Mouse (Mus musculus): ENCODE measurements at regions not wholly inside any gene's neighbourhood (a gene's known extent, or its start where the extent isn't known, plus 50 kb on each side); places are given as distances from the start of the nearest gene placed in this dataset.
A peak's percentile ranks its signal among the peaks of the same experiment; 100 is the strongest.

DNA sequence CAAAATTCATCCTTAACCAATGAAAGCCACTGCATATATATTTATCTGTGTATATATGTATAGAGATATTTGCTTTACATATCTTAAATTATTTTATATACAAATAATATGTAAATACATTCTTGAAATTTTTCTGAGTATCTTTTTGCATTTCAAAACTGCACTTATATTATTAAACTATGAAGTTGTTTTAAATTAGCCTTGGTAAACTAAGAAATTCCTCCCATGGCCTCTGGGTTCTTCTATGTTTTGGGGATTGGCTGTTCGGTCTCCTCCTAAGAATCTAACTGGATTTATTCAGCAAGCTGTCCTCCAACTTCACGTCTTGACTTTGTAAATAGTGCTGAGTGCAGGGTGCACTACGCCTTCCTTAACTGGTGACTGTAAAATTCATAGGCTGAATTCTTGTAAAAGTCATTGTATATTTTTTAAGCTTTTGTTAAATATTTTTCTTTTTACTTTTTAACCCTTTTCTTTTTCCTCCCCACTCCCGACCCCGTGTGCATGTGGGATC lies 249.6 kb upstream of the Nfe2l3 start:
- no peak for DNase-seq

DNA sequence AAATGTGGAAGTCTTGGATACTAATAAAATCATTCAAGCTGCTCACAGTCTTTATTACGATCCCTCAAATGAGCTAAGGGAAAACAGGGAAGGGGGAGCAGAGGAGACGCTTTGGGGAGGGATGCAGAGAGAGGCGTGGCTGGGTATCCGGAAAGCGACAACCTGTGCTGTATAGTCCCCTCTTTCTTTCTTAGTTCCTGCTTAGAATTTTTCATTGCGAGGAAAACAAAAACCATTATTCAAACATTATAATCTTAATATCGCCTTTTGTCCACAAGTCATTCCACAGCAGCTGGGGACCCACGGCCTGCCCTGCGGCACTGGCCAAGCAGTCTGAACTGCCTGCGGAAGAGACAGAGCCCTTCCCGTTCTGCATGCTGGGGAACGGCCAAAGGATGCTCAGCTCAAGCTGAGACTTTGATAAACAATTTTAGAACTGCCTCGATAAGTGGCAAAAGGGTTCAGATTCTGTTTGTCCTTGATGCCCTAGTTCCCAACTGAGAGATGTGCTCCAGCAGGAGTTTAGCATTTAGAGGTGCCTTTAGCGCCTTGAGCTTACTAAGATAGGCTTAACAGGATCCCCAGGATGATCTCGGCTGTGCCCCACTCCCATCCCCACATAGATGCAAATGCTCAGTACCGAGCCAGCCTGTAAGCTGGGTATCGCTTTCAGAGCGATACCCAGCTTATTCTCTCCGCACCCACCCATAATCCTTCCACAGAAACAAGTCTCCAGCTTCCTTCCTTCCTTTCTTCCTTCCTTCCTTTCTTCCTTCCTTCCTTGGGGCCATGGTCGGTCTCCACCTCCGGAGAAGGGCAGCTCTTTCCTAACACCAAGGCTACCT lies 248.7 kb upstream of the Nfe2l3 start:
- DNase-seq, result no peak

DNA sequence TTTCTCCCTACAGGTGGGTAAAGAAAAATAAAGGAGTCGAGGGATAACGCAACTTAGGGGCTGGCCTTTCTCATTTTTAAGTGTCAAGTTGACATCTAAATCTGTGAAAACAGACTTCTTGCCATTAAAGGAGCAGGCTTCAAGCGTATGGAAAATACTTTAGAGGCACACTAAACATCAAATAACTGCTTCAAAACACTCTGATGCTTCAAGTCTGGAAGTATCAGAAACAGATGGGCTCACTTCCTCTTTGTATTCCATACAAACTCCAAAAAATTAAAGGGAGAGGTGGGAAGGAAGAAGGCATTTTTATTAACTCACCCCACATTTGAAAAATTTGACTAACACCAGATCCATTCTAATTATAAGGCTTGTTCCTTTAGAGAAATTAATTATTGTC lies 248.0 kb upstream of the Nfe2l3 start:
- DNase-seq, result no peak

DNA sequence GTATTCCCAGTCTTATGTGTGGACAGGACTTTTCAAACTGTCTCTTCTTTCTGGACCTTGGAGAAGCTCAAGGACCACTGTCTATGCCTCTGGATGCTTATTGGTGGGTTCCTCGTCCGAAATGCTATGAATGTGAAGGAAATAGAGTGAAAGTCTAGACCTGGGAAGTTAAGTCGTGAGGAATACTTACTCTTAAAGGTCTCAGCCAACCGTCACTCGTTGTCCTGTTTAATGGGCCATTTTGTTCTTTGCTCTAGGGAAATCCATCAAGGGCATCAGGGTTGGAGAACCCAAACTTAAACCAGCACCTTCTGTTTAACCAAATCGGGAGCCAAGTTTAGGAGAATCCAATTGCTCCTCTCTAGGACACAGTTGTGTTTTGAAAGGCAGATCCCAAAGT lies 247.3 kb upstream of the Nfe2l3 start:
- no peak for DNase-seq

DNA sequence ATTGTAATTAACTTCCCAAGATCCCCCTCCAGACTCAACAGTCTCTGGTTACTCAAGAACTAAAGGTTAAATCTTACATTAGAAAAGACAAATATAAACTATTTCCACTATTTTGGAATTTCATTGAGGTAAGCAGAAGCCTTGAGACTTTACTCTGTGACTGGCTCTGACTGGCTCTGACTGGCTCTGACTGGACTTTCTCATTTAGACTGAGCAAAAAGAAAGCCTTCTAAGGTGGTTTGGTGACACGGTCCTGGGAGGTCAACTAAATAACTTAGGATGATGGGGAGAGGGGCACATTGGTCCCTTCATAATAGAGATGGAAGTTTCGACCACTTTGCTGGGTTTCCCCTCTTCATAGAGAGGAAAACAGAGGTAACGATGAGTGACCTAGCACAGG lies 243.3 kb upstream of the Nfe2l3 start:
- DNase-seq, result no peak

DNA sequence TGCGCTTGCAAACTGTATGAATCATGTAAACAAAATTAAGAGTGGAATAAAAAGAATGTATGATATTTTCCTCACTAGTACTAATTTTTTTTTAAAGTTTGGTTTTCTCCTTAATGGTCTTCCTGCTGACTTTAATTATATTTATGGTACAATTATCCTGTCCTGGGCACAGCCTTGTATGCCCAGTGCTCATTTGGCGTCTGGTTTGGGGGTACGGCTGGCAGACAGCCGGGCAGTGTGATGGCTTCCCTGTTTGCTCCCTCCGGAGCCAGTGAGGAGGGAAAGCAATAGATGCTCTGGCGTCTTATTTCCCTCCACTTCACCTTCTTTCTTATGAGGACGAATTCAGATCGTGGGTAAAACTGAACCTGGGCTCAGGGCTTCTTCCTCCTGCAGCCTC lies 239.6 kb upstream of the Nfe2l3 start:
- DNase-seq, result no peak

DNA sequence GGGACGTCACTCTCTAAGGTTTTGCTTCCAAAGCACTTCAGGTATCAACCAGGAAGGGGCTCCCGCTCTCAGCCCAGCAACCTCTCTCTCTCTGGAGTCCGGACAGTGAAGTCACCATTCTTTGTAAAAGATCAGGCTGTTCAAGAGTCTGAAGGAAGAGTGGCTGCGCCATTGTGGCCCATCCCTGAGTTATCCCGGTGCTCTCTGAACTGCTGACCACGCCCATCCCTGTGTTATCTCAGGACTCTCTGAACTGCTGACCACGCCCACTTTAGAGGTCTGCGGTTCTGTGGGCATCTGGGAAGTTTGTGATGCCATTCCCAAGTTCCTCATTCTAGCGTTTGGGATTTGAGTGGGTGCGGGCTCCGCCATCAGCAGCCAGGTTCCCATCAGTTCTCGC lies 239.1 kb upstream of the Nfe2l3 start:
- no peak for DNase-seq

DNA sequence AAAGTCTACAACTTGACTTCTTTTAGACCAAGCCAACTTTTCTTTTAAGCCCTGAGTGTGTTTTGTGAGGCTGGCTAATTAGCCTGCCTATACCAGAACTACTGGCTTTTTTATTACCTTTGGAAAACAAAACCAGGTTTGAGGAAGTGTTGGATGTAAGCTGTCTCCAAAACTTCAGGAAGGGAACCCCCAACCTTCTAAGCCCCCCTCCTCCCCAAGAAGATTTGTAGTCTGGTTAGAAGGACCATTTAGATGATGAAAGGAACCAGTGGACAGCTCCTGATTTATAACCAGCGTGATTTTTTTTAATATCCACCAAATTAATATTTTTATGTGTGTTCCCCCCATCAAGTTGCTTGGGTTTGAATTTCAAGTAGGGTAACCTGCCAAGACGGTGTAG lies 236.1 kb upstream of the Nfe2l3 start:
- no peak for DNase-seq

DNA sequence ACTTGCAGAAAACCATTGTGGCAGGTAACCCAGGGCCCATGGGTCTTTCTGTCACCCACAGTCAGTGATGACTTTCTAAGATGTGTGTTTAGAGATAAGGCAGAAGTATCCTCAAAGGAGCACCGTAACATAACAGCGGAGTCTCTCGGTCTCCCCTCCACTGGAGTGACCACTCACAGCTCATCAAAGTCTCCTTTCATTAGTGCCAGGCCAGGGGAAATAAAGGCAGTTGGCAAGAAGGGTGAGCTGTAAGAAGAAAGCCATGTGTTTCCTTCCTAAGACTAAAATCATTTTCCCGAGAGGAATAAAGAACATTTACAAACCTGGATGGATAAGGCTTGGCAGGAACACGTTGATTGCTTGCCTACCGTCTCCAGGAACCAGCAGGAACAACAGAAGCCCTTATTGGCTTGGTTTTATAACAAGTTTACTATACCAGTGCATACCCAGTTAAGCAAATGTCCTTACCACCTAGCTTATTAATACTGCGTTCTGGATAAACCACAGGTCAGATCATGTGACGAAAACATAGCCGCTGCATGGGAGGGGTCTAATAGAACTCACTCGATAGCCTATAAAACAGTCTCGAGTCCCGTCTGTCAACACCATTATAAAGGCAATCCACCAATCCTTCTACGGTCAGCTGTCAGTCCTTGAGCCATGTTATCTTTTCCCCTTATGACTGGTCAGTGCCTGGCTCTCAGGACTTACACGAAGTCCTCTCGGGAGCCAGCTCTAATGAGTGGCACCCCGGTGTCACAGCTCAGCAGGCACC lies 235.3 kb upstream of the Nfe2l3 start:
- DNase-seq, result no peak

DNA sequence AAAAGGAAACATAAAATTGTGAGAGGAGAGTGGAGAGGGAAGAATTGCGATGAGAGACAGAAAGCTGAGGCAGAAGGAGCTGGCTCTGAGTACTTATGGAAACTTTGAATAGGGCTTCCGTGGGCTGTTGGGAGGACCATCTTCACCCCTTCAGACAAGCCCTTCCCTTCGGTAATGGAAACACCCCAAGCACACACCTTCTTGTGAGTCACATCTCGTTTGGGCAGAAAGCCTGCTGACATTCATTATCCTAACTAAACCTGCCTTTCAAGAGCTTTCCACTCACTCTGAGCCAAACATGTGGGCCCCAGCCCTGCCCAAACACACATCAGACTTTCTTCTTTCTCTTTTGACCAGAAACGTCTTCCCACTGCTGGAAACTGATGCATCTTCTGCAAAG lies 232.3 kb upstream of the Nfe2l3 start:
- no peak for DNase-seq

DNA sequence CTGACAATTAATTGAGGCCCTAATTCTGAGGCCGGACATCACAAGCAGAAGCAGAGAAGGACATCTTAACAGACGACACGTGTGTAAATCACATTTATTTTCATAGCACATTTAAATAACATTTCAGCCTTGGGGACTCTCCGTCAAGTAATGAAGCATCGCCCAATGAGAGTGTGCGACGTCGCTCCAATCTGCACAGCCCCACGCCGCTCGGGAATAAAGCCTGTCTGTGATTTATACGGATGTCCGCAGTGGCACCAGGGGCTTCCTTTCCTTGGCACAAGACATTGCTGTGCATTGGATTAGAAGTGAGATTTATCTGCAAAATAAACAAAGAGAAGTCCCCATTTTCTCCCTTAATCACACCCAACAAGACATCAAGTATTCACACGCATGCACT lies 231.6 kb upstream of the Nfe2l3 start:
- DNase-seq, result no peak

DNA sequence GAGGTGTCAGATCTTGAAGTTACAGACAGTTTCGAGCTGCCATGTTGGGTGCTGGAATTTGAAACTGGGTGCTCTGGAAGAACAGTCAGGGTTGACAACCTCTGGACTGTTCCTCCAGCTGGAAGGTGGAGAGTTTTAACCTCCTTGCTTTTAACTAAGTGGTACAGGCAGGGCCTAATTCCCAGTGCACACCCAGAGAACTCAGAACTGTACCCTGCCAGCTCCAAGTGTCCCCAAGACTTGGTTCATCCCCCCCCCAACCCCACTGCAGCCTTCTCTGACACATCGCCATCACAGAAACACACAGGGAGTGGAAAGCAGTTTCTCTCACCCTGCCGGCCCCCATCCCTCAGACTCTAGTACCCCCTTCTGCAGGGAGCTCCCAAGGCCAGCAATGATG lies 228.2 kb upstream of the Nfe2l3 start:
- no peak for DNase-seq

DNA sequence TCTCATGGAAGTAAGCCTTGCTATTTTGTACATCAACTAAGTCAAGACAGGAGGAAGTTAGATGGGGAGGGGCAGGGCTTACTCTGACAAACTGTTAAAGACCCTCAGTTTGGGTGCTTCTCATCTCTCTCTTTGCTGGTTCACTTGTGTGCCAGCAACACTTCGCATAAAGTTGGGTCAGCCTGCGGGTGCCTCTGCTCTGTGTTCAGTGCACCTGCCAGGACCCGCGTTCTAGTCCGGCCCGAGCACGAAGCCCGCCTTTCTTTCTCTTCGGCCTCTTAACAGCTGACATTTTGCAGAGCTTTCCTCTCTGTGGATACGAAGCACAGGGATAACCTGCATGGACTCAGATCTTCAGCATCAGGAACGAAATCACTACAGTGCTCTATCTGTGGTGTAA lies 227.1 kb upstream of the Nfe2l3 start:
- DNase-seq, result no peak

DNA sequence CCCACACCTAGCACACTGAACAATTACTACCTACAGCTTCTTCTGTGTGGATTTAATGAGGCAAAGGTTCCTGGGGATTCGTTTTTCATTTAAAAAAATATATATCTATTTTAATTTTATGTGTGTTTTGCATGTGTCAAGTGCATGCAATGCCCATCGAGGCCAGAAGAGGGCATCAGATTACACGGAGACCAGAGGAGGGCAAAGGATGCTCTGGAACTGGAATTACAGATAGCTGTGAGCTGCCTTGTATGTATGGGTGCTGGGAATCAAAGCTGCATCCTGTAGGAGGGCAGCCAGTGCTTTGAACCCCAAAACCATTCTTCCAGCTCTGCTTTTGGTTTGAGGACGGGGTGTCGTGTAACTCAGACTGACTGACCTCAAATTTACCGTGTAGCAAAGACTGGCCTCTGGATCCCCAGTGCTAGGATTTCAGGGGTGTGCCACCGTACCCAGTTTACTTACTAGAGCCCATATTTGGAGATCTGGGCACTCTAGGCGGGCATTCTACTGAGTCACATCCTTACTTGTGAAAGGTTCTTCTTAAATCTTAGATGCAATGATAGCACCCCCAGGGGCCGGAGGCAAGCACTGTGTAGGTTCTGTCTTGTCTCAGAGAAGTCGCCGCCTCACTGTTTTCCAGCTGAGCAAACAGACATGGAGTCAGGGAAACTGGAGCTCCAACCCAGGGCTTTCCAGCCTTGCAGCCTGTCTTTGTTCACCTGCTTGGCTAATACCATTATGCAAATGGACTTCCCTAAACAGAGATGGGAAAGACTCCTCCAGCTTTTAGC lies 225.6 kb upstream of the Nfe2l3 start:
- DNase-seq, result peak; percentile 47

DNA sequence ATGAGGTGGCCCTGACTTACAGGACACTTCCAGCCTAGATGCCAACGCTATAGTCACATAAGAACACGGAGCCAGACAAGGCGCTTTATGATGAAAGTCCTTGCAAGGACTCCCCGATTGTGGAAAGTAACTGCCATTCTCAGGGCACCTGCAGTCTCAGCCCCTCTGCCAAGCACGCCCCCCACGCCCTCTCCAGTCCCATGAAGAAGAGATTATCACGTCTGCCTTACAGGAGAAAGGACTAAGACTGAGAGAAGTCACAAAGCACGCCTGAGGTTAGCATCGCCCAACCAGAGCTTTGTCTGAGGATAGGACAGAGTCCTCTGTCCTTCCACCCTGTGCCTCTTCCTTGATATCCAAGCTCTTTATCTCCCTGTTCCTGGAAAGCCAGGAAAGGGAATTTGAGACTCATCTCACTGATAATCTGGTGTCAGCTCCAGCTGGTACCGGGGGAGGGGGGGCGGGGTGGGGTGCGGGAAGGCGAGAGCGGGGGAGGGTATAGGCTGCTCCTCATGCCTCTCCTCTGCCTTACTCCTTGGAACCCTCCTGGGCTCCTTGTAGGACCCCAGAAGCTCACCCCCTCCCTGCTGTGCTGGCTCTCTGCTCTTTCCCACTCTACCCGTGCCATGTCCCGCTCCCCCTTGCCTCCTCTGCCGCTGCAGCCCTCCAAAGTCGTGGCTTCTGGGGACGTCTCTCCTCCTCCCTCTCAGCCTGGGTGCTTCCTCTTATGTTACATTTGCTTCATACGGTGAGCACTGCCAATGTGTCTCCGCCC lies 224.7 kb upstream of the Nfe2l3 start:
- no peak for DNase-seq

DNA sequence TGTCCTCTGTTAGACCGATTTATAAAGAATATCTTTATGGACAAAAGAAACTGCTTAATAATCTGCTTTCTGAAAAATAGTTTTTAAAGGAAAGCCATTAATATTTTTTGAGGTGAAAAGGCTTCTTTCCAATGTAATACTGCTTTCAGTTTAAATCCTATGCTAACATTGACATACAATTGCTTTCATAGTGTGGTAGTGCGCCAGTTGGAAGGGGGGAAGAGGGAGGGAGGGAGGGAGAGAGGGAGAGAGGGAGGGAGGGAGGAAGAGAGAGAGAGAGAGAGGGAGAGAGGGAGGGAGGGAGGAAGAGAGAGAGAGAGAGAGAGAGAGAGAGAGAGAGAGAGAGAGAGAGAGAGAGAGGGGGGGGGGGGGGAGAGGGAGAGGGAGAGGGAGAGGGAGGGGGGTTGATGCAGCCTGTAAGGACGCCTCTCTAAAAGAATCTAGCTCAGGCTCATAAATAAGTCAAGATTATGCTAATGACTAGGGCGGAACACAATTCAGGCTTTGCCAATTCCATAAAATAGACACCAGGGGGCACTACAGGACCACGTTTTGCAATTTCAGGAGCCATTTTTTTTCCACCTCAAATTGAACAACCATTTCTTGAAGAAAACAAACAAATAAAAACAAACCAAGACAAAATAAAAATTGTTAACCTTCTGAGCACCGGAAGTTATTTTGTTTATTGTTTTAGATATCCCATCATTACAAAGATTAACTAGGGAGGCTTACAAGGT lies 223.6 kb upstream of the Nfe2l3 start:
- peak; percentile 67 for DNase-seq

DNA sequence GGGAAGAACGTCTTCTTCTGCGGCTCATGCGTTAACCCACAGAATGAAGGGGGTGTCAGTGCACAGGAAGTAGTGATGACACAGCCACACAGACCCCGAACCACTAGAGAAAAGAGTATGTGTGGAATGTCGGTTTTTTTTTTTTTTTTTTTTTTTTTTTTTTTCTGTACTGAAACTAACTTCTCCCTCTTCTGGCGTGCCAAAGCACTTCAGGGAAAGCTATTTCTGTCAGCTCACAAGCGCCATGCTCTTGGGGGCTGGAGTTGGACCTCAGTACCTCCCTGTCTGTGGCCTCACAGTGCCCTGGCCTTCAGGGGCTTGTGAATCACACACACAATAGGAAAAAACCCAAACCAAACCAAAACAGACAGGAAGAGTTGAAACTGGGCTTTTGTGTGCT lies 221.1 kb upstream of the Nfe2l3 start:
- peak; percentile 21 for DNase-seq

DNA sequence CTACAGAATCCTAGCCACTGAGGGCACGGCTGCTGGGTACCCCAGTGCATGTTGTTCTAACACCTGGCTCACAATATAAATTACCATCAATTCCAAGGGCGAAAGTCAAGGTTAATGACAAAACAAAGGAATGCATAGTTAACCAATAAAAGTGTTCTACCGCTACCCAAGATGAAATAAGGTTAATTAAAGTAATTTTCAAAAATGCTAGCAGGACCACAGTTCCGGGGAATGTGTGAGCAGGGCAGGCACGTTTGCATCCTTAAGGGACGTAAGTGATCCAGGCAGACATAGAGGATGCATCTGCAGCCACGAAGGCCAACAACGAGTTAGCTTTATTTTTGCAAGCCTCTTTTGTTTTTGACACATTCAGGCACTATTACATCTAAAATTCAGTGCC lies 220.3 kb upstream of the Nfe2l3 start:
- DNase-seq, result no peak

DNA sequence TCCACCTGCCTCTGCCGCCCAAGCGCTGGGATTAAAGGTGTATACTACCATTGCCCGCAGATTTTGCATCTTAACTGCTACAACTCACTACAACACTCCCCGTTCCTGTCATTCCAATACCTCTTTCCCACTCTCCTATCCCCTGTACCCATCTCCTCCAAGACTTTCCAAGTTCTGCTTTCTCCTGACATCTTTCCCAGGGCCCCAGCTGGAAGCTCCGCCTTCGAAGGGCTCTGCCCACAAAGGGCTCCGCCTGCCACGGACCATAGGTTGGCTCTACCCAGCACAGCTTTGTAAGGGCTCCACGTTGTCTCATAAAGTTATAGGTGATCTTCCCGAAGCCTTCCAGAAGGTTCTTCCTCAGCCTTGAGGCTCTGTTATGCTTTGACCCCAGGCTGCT lies 217.1 kb upstream of the Nfe2l3 start:
- DNase-seq, result peak; percentile 6

DNA sequence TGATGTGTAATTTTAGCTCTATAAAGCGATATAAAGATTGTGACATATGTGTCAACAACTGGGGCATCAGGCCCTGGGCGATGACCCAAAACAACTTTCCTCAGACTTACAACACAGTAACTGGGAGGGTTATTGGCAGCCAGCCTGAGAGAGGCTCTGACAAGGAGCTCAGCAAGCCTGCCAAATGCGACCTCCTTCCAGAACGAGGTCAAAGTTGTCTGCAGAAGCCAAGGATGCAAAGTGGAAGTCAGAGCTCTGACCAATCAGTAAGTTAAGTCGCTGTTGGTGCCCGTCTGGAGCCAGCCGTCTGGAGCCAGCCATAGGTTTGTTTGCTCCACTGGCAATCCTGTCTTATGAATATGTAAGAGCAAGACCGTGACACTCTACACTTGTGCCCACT lies 216.0 kb upstream of the Nfe2l3 start:
- DNase-seq, result peak; percentile 92

DNA sequence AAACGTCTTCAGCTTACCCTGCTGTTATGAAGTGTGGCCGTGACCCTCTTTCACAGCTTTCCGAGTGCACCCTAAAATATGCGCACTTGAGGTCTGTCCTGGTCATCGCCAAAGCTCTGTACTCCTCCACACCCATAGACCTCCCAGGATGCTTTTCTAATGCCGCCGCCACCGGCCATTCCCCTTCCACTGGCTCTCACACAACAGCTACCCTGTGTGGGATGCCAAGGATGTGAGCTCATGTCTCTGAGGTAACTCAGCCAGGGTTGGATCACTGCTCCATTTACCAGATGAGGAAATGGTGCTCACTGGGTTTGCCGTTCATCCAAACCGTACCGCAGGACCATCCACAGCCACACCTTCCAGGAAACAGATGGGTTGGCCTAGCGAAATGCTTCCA lies 212.8 kb upstream of the Nfe2l3 start:
- DNase-seq, result no peak

Data from adrenal gland, adult 2 months (tissue).